Mouse (Mus musculus) cerebellum, adult (tissue): ENCODE data around the gene Cdan1.
"Not testable (repeated sequence)": the region's sequence is repeated elsewhere in the genome, so short reads cannot be mapped to it uniquely, and the experiment has no call there.

Source experiments
- ATAC-seq: cut with Nextera tagmentation; 2 replicates; pipeline ENCODE4 v1.9.2; 2017; ENCODE audit warnings: mild to moderate bottlenecking, moderate library complexity, mixed read lengths; ENCODE audit not compliant: insufficient number of reproducible peaks, low FRiP score, low TSS enrichment

Gene Cdan1

GRCm38 (mm10) chr2:120748041-120748440, 101.9 kb downstream of the Cdan1 start:
- no peak for ATAC-seq

GRCm38 (mm10) chr2:120745496-120745895, 104.4 kb downstream of the Cdan1 start:
- ATAC-seq = peak; percentile 49; the same call in 1 of the 2 replicates

GRCm38 (mm10) chr2:120731877-120732530, 117.9 kb downstream of the Cdan1 start:
- ATAC-seq = no peak

- peak; percentile 94 for ATAC-seq
Measured at GRCm38 (mm10) chr2:120731167-120731862, 118.6 kb downstream of the Cdan1 start.

GRCm38 (mm10) chr2:120730639-120731166, 119.2 kb downstream of the Cdan1 start:
- peak; percentile 19; the same call in 1 of the 2 replicates for ATAC-seq

- ATAC-seq = no peak
Measured at GRCm38 (mm10) chr2:120729775-120730585, 119.9 kb downstream of the Cdan1 start.

GRCm38 (mm10) chr2:120724176-120724575, 125.8 kb downstream of the Cdan1 start:
- no peak for ATAC-seq

GRCm38 (mm10) chr2:120723621-120724020, 126.3 kb downstream of the Cdan1 start:
- ATAC-seq = no peak

- ATAC-seq = no peak
Measured at GRCm38 (mm10) chr2:120722491-120722890, 127.4 kb downstream of the Cdan1 start.

GRCm38 (mm10) chr2:120721911-120722310, 128.0 kb downstream of the Cdan1 start:
- ATAC-seq = no peak

GRCm38 (mm10) chr2:120720821-120721220, 129.1 kb downstream of the Cdan1 start:
- no peak for ATAC-seq

GRCm38 (mm10) chr2:120718496-120718895, 131.4 kb downstream of the Cdan1 start:
- ATAC-seq = no peak

- no peak for ATAC-seq
Measured at GRCm38 (mm10) chr2:120713441-120713840, 136.5 kb downstream of the Cdan1 start.

GRCm38 (mm10) chr2:120710948-120711347, 139.0 kb downstream of the Cdan1 start:
- no peak for ATAC-seq

- ATAC-seq = no peak
Measured at GRCm38 (mm10) chr2:120710154-120710553, 139.8 kb downstream of the Cdan1 start.

GRCm38 (mm10) chr2:120707041-120707440, 142.9 kb downstream of the Cdan1 start:
- no peak for ATAC-seq

- no peak for ATAC-seq
Measured at GRCm38 (mm10) chr2:120702675-120703074, 147.3 kb downstream of the Cdan1 start.

- ATAC-seq = no peak
Measured at GRCm38 (mm10) chr2:120700379-120700885, 149.5 kb downstream of the Cdan1 start.

GRCm38 (mm10) chr2:120697767-120698166, 152.2 kb downstream of the Cdan1 start:
- no peak for ATAC-seq

GRCm38 (mm10) chr2:120681151-120681550, 168.8 kb downstream of the Cdan1 start:
- not testable (repeated sequence) for ATAC-seq

- ATAC-seq = no peak
Measured at GRCm38 (mm10) chr2:120670253-120670652, 179.7 kb downstream of the Cdan1 start.
